Mouse (Mus musculus): ENCODE results near the gene Wdr34.
A peak's percentile ranks its signal among the peaks of the same experiment; 100 is the strongest.

Gene Wdr34

DNA sequence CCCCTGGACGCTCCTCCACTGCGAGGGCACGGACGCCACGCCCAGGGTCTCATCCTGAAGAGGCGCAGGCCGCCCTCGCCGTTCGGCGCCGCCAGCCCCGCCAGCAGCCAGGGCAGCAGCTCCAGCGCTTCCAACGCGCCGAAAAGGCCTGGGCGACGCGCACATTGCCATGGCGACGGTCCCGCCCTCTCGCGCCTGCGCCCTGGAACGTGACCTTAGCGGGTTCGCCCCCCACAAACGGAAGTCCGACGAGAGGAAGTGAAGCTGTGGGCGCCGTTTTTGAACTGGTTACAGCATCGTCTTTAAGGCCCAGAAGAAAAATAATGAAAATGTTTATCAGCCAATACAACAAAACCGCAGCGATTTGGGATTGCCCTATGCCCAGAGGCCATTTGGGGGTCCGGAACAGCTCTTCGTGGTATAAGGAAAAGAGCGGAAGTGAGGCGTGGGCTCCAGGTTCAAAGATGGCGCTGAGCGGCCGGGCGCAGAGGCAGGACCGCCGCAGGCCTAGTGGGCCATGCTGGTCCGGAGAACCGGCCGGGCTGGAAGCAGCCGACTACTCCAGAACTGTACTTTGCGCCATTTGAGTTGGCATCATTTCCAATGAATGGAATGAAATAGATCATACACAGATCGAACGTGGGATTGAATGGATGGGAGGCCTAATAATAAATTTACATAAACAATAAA is at the start of gene Wdr34:
Wdr34 (minus strand) TSS at position 183 of the 690 bp plus-strand sequence.
- peak; percentile 83 for DNase-seq (ENCODE audit: extremely low read depth, low read depth)

DNA sequence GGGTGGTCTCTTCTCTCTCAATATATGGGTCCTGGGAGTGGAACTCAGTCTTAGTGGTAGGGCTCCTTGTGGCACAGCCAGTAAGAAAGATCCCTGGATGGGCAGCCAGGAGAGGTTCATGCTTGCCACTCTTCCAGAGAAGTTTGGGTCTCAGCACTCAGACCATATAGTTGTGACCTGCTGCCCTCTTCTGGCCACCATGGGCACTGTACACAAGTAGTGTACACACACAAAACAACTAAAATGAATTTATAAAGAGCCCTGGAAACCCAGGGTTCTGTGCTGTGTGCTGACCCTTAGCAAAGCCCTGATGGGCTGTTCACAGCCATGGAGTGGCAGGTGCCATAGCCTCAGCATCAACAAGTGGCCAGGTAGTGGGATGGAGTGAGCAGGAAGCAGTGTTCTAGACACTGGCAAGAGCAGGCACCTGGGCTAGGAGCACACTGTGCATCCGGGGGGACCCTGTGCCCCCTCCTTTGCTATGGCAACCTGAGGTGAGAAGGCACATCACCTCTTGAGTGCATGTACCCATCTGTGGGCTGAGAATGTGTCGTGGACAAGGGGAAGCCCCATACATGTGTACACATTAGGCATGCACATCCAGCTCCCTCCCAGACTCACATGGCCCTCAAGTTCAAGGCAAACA is 47.3 kb upstream of the Wdr34 start:
- no peak for DNase-seq (ENCODE audit: extremely low read depth, low read depth)

DNA sequence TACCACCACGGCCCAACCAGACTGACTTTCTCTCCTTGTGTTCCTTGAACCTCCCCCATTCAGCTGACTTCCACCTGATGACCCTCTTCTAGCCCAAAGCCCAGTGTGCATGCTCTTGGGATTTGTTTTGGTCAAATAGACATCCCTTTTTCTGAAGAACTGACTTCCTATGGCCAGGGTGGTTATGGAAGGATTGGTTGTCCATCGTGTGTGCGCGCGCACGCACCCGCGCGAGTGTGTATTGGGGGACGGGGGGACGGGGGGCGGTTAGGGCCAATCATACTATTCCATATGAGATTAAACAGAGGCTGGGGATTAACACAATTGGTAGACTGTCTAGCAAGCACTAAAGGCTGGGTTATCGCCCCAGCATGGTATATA is 45.5 kb upstream of the Wdr34 start:
- no peak for DNase-seq (ENCODE audit: extremely low read depth, low read depth)

DNA sequence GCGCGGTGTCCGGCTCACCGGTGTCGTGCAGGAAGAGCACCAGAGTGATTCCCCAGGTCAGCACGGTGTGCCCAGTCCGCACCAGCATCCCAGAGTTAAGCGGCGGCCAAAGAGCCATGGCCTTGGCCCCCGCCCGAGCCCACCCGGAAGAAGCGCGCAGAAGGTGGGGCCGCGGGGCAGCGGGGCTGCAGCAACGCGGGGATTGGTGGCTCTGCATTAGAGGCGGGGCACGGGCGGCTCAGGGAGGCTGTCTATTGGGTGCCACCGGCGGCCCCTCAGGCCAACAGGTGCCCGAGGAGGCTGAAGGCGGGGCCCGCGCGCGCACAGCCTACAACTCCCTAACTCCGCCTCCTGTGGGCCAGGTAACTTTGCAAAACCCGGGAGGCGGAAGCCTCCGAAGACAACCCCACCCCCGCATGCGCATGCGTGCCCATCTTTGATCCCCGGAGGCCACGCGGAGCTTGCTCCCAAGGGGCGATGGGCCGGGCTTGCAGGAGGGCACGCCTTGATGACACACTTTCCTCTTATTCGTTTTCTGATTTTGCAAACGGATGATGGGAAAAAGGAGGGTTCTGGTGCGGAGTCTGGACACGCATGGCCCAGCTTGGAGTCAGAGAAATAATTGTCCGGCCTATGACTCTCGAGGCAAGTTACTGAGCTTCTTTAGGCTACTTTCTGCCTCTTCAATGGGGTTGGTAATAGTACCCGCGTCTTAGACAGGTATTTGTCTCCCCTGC is 45.0 kb upstream of the Wdr34 start, which contains the start of gene Zdhhc12:
Zdhhc12 (minus strand) TSS at position 178 of the 737 bp plus-strand sequence.
- DNase-seq (ENCODE audit: extremely low read depth, low read depth) = peak; percentile 95

DNA sequence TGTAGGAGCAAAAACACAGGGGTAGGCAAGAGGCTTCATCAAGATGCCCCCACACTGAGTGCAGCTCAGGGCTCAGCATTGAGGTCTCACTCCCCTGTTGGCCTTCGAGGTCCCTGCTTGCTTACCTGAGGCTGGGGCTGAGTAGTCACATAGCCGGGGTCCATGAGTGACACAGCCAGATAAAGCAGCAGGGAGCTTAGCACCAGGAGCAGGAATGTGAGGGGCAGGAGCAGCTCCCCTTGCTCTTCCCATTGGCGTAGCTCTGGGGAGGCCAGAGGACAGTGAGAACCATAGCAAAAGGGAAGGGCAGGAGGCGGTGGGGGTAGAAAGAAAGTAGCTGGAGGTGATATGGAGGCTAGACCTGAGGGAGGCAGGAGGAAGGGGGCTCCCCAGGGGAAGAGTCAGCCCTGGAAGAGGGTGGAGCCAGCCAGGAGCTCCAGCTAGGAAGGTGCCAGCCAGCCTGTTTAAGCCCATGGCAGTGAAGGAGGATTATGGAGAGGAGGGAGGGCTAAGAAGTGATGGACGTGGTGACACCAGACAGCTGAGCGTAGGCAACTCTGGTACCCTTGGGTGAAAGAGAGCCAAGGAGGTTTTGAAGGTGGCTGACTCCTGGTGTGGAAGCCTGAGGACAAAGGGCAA is 43.7 kb upstream of the Wdr34 start:
- DNase-seq (ENCODE audit: extremely low read depth, low read depth) = no peak

DNA sequence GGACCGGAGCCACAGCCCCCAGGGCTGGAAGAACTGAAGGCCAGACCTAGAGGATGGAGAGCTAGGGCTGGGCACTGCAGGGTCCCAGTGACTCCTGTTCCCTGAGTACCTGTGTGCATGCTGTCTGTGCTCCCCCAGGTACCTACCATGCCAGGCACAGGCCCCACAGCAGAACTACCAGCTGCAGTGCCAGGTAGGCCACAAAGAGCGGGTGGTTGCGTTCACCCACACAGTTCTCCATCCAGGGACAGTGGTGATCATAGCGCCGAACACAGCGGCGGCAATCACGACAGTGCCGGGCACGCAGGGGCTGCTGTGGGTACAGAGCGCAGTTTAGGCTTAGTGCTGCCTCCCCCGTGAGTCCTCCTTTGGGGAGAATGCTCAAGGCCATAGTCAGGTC is 42.8 kb upstream of the Wdr34 start:
- no peak for DNase-seq (ENCODE audit: extremely low read depth, low read depth)

DNA sequence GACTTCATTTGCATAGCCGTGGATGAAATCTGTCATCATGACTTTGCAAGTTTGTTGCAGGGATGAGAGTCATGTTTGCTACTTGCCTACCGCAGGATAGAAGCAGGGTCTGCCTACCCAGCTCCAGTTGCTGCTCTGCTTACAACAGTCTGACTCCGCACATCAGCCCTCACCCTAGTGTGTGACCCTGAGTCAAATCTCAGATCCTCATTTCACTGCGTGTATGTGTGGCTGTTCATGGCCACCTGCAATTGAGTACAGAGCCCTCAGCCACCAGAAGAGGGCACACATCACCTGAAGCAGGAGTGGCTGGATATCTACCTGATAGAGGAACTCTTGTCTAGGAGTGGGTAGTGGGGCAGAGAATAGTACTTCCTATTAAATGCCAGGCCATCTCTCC is 38.6 kb upstream of the Wdr34 start:
- DNase-seq (ENCODE audit: extremely low read depth, low read depth) = no peak

DNA sequence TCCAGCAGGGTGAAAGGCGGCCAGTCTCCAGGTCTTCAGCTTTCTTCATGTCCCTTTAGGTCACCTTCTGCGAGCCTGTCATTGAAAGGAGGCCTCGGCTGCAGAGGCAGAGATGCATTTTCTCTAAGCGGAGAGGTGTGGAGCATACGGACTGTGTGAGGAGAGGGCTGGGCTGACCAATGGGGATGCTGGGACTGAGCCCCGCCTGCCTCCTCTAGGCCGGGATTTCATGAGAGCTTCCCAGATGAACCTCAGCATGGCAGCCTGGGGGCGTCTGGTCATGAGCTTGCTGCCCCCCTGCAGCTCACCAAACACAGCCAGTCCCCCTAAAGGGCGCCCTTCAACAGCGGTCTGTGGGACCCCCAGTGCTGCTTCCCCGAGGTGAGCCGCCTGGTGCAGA is 36.0 kb upstream of the Wdr34 start:
- no peak for DNase-seq (ENCODE audit: extremely low read depth, low read depth)

DNA sequence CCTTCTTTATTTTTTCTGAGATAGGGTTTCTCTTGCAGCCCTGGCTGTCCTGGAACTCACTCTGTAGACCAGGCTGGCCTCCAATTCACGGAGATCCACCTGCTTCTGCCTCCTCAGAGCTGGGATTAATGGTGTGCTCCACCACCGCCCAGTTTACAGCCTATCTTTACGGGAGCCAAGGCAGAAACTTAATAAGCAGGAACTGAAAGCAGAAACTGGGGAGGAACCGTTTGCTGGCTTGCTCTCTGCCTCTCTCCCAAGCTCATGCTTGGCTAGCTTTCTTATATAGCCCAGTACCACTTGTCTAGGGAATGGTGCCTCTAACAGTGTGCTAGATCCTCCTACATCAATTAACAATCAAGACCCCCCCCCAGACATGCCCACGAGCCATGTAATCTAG is 35.4 kb upstream of the Wdr34 start:
- DNase-seq (ENCODE audit: extremely low read depth, low read depth) = no peak

DNA sequence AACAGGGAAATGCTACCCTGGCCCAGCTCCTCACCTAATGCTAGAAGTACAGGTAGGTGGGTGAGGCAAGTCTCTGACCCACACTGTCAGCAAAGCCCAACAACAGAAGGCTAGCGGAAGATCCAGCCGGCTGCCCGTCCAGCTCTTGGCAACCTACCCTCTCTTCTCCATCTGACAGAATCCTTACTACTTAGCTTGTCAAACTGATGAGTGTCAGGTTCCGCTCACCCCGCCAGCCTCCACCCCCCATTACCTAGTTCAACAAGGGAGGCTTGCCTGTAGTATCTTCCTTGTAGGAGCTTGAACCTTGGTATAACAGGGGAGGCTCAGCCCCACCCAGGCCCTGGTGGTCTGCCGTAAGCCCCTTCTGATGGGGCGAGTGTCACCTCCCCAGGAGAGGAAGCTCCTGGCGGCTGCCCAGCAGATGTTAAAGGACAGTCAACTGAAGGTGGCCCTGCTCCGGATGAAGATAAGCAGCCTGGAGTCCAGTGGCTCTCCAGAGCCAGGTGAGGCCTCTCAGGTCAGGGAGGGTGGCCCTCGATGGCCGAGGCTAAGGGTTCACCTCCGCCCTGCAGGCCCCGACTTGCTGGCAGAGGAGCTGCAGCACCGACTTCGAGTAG is 31.6 kb upstream of the Wdr34 start:
- DNase-seq (ENCODE audit: extremely low read depth, low read depth) = no peak

DNA sequence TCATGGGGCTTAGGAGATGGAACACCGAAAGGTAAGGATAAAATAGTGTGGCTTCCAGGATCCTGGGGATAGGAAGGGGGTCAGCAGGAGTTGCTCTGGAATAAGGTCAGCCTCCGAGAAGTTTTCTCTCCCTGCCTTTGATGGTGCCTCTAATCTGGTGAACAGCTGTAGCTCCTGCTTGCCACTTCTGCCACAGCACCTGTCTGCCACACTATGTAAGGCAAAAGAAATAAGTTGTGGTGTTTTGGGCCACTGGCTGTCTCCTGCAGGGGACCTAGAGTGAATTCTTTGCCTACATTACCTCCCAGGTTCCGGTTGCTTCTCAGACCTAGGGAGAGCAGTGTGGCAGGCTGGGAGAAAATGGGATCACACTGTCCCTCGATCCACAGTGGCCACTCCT is 30.1 kb upstream of the Wdr34 start:
- DNase-seq (ENCODE audit: extremely low read depth, low read depth) = no peak

DNA sequence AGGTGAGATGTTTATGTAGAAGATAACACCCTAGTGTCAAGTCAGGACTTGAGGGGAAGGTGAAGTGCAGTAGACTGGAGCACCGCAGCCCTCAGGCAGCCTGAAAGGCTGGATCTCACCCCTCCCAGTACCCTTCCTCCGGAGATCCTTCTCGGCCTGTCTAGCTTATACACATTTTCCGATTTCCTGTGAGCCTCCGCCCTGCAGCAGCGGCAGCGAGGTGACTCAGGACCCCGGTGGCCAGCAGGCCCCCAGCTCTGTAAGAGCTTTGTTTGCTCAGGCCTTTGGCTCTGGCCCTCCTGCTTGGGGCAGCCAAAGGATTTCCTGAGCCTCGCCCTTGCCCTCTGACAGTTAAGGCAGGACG is 29.6 kb upstream of the Wdr34 start:
- DNase-seq (ENCODE audit: extremely low read depth, low read depth) = no peak

DNA sequence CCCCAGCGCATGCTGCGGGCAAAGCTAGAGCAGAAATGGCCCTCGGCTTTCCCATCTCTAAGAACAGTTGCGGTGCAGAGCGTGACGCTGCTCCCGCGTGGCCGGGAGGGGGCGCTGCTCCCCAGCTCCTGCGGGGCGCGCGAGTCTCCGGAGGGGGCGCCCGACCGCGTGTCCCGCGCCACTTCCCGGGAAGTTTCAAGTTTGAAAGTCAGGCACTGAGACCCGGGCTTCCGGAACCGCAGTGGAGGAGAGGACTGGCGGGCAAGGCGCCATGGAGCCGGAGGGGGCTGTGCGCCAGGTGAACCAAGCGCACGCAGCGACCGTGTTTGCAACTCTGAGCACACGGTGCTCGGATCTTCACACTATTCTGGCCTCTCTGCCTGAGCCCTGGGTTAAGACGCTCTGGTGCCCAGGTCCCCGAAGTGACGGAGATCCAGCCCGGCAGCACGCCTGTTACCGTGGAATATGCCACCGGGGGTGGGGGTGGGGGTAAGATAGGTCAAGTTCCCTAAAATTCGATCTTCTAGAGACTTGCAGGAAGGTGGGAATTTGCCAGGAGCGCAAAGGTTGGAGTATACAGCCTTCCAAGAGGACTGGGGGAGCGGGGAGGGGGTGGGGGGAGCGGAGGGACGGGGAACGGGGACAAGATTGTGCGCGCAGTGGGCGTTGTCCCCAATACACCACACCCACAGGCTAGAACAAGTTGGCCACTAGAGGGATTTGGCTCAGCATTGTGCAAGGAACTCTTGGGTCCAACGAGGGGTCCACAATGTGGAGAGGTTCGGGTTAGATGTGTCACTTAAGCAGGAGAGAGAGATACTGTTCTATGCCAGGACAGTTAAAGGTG is 29.0 kb upstream of the Wdr34 start, which contains the start of gene Pkn3:
Pkn3 (plus strand) TSS at position 183 of the 847 bp plus-strand sequence.
- no peak for DNase-seq (ENCODE audit: extremely low read depth, low read depth)

DNA sequence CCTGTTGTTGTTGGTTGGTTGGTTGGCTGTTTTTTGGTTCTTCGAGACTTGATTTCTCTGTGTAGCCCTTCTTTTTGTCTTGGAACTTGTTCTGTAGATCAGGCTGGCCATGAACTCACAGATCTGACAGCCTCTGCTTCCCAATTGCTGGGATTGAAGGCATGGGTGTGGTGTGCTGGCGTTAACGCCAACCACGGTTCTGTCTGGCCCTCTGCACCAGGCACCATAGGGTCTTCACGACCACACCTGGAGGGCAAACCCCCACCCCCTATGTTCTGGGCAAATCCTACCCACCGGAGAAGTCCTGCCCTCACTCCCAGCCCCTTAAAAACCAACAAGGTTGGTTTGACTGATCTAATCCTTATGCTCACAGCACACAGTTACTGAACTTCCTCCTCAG is 28.3 kb upstream of the Wdr34 start:
- no peak for DNase-seq (ENCODE audit: extremely low read depth, low read depth)

DNA sequence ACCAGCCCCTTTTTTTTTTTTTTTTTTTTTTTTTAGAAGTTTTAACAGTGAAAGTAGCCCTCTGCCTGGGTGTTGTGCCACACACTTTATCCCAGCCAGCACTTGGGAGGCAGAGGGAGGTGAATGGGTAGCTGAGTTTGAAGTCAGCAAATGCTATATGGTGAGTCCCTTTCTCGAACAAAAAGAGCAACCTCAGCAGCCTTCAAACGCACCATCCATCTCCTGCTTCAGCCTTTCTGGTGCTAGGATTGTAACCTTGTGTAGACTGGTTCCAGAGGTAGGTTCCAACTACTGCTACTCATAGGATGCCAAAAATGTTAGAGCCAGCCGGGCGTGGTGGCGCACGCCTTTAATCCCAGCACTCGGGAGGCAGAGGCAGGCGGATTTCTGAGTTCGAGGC is 27.8 kb upstream of the Wdr34 start:
- DNase-seq (ENCODE audit: extremely low read depth, low read depth) = no peak

DNA sequence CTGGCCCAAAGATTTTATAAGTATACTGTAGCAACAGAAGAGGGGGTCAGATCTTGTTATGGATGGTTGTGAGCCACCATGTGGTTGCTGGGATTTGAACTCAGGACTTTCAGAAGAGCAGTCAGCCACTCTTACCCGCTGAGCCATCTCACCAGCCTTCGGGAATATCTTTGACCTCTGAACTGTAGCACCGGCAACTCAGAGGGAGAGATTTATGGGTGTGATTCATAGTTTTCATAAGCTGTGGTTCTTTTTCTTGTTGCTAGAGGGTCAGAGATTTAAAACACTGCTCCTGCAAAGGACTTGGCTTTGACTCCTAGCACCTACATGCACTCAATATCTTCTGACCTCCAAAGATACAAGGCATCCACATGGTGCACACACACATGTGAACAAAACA is 26.9 kb upstream of the Wdr34 start:
- DNase-seq (ENCODE audit: extremely low read depth, low read depth) = no peak

DNA sequence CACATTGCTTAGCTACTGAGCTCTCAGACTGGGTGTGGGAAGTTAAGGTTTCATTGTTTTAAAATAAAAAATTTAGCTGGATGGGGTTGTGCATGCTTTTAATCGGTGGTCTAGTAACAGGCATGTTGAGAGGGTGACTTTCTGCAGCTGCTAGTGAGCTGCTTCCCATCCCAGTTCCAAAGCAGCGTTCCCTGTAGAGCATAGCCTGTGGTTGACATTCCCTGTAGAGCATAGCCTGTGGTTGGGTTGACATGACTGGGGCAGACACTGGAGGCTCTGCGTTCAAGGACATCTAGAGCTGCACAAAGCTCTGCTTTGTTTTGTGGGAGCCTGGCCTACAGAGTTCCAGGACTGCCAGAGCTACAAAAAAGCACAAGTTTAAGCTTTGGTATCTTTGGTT is 24.6 kb upstream of the Wdr34 start:
- DNase-seq (ENCODE audit: extremely low read depth, low read depth) = no peak

DNA sequence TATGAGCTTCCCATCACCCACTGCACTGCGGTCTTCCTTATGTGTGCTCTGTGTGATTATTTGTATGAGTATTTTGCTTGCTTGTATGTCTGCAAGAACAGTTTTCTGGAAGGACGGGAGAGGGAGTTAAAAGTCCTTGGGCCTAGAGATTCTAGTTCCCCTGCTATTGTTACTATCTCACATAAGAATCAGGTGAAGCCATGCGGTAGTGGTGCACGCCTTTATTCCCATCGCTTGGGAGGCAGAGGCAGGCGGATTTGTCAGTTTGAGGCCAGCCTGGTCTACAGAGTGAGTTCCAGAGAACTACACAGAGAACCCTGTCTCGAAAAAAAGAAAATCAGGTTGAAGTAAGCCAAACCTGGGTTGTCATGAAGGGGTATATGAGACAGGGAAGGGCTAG is 24.2 kb upstream of the Wdr34 start:
- no peak for DNase-seq (ENCODE audit: extremely low read depth, low read depth)

DNA sequence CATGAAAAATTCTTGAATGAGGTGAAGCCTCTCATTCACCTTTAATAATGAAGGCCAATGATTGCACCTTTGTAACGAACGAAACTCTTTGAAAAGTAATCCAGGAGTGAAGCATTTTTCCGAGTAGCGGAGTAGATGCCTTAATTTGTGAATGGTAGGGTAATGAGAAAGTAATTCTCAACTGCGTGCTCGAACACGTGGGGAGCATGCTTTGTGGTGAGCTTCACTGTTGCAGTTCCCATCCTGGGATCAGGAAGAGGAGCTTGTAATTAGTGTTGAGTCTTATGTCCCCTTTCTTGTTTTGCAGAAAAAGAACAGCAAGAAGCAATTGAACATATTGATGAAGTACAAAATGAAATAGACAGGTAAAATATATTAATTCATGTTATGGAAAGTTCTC is 19.3 kb upstream of the Wdr34 start:
- no peak for DNase-seq (ENCODE audit: extremely low read depth, low read depth)

DNA sequence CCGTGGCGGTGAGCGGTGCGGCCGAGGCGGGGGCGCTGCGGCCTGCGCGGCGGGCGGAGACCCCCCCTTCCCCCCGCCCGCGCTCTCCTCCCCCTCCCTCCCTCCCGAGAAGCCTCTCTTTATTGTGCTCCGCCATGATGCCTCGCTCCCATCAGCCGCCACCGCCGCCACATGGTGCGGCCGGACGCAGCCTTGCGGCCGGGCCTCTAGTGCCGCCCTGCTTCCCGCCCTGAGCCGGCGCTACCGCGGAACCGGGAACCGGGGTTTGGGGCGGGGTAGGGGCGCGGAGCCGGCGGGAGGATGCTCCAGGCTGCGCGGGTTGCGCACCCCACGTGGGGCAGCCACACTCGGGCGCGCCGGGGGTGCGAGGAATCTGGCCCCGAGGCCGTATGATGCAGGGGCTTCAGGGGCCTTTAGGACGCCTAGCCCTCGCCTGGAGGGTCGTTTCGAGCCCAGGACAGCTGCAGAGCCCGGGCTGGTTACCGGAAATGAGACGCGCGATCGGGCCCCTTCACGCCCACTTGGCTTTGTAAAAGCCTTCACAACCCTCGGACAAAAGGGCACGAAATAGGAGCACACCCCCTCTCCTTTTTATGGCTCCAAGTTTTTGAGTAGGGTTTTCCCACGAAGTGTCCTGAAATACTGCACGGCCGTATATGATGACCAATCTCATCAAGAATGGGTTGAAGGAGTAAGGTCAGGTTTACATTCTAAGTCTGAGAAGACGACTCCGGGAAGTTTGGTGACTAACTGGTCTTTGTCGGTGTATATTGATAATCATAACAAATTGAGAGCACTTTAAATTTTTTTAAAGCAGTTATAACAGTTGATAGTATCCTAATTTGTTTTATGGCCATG is 18.6 kb upstream of the Wdr34 start:
- no peak for DNase-seq (ENCODE audit: extremely low read depth, low read depth)

All from MEL-GATA-1-ER (cell line).